Mouse (Mus musculus) right cerebral cortex, adult 18-20 months (tissue): ENCODE data around the gene Foxn3.

Experiments
- DNase-seq: peaks from one replicate; pipeline ENCODE4 v3.0.0; 2022; ENCODE audit warnings: mixed read lengths

The Foxn3 gene

DNA sequence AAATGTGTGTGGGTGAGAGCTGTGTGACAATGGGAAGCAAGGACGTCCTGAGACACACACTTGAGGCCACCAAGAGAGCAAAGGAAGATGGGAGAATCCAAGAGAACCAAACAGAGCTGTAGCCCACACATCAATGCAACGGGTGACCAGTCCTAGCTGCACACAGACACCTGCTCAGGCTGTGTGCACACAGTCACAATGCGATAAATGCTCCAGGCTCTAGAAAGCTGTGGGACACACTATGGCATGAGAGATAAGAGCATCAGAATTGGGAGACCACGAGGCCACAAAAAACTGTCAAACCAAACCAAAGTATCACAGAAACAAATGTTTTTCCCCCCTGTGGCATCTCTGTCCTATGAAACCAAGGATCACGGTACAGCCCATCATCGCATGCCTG, 319.1 kb downstream of the Foxn3 start:
- DNase-seq, result no peak

DNA sequence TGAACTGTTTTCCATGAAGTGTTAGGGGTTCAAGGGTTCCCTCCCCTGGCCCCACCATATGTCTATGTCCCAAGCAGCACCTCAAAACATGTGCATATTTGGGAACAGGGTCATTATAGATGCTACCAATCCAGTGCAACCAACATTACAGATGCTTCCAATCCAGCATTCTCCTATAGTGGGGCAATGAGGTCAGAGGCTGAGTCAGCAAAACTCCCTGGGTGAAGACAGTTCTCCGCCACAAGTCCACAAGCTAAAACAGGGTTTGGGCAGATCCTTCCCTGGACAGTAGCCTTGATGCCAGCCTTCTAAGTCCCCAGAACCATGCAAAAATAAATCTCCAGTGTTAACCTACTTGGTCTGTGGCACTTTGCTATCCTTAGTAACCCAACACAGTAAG, 320.1 kb downstream of the Foxn3 start:
- no peak for DNase-seq

DNA sequence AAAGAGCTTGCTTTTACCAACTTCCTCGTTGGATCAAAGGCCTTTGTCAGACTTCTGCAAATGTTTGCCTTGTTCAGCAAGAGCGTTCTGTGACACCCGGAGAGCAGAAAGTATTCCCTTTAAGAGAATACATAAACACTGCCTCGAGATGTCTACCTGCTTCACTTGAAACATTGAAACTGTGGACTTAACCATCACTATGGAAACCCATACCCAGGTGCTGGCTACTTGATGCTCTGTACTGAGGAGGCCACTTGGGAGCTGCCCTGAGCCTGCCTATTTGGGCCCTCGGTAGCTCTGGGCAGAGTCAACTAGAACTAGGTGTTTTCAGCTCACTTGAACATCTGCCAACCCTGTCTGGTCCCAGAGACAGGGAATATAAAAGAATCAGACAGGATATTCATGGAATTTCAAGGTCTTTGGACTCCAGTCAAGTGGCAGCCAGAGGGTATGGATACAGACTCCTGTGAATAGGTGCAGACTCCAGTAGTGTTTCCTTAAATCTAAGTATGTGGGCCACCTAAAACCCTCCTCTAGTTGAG, 323.1 kb downstream of the Foxn3 start:
- DNase-seq, result no peak

DNA sequence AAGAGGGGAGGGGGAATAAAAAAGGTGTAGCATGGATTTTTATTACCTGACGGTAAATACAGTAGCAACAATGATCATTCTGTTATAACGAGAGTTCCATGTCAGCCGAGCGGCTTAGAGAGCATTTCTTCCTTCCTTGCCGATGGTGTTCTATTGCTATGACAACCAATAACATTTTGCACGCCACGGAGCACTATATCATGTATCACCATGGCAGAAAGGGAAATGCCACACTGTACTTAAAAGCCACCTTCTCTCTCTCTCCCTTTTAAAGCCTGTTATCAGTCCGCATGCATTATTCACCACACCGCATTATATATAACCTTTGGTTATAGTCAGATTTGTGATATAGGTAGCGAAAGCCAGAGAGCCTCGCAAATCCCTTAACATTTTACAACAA, 323.6 kb downstream of the Foxn3 start:
- no peak for DNase-seq

DNA sequence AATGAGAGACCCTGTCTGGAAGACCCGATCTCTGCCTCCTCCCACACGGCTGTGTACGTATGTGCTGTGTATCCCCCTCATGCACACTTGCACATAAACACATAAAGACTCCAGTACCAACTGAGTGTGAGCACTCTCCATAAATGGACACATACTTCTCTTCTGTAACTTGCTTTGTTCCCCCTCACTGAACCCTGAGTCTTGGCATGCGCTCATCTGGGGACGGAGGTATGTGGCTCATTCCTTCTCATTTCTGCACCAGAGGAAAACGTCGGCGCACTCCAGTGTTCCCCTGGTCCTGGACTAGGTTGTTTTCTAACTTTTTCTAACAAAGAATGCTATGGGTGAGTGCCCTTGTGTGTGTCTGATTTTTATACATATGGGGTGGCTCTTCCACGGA, 325.9 kb downstream of the Foxn3 start:
- DNase-seq, result no peak

DNA sequence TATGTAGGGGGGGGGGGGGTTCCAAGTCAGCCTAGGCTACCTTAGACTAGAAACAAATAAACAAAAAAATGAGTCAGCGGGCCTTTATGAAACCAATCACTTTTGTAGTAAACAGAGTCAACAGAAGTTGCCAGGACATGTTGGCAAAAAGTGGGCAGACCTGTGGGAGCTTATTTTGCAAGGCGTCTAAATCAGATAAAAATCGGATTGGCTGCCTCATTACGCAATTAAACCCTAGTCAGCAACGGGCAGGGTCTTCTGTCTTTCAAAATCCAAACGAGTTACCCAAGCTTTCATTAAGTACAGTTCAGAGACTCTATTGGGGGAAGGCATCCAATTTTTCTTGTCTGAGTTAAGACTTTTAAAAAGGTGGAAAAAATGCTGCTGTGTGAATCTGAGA, 329.0 kb downstream of the Foxn3 start:
- no peak for DNase-seq

DNA sequence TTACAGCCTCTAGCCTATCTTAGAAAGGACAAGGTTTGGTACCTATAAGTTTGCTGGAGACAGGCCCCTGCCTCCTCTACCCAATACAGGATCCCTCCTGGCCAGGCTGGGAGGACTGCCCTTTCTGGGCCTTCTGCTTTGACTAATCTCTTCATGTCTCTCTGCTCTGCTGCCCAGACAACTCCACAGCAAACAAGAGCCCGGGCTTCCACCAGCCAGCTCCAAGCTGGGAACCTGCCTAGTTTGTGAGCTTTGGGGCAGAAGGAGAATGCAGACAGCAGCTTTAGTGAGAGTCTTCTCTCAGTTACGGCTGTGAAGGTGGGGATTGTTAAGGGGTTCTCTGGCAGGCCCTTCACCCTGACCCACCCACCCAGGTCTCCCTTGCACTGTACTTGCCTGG, 330.0 kb downstream of the Foxn3 start:
- DNase-seq, result no peak

DNA sequence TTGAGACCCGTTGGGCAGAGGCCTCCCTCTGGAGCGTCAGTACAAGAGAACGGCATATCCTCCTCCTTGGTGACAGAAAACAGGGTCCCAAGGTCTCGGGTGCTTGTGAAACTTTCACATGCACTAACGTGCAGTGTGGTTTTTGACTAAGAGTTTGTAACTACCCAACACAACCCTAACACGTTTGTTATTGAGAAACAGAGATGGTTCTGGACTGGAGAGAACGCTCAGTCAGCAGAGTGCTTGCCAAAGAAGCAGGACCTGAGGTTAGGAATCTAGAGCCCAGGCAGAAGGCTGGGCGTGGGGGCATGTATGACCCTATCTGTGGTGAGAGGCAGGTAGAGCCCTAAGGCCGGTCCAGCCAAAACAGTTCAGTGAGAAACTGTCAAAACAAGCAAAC, 330.9 kb downstream of the Foxn3 start:
- DNase-seq, result no peak

DNA sequence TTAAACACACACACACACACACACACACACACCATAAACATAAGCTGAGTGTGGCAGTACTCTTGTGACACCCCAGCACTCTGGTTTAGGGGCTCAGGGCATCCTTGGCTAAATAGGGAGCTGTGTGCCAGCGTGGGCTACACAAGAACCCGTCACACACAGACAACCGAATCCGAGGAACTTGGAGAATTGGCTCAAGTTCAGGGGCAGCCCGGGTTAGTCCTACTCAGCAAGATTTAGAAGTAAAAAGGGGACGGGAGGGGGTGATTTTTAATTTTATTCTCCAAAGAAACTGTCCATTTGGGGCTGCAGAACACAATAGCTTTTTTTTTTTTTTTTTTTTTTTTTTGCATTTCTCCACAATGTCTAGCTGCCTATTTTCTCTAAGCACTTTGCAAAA, 332.1 kb downstream of the Foxn3 start:
- DNase-seq, result no peak

DNA sequence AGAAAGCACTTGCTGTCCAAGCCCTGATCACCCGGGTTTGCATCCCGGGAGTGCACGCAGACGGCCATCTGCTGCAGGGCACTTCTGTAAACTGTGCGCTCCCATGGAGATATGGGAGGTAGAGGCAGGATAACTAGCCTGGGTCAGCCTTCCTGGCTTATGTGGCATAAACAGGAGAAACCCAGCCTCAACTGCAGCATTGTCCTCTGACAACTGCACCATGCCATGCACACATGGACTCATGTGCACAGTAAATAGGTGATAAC, 332.7 kb downstream of the Foxn3 start:
- DNase-seq, result no peak

DNA sequence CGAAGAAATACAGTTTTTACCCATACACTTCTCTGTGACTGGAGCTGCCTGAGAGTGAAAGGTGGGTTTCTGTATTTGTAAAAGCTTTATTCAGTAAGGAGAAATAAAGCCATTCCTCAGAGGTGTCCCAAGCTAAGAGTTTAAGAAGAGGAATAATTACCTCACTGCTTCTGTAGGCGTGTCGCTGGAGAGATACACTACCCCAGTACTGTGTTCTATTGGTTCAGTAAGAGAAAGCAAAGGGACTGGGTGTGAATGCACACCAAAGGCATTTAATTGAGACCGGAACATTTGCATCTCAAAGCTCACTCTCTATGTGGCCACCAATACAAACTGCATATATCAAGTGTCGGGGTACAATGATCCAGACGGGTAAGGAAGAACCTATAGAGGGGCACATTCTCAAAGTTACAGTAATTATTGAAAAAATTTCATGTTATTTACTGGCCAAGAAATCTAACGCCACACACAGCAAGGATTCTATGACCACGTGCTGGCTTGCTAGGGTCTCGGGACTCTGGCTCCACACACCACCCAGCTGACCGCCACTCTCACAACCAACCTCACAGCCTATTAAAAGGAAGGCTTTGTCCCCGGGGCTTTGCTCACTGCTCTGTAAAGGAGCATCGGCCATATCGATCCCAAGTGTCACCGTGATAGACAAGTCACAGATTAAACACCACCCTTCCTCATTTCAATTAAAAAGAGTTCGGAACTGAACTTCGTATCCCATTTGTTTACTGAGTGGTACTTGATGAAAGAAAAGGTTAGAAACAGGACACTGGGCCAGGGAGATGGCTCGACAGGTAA, 333.2 kb downstream of the Foxn3 start:
- no peak for DNase-seq

DNA sequence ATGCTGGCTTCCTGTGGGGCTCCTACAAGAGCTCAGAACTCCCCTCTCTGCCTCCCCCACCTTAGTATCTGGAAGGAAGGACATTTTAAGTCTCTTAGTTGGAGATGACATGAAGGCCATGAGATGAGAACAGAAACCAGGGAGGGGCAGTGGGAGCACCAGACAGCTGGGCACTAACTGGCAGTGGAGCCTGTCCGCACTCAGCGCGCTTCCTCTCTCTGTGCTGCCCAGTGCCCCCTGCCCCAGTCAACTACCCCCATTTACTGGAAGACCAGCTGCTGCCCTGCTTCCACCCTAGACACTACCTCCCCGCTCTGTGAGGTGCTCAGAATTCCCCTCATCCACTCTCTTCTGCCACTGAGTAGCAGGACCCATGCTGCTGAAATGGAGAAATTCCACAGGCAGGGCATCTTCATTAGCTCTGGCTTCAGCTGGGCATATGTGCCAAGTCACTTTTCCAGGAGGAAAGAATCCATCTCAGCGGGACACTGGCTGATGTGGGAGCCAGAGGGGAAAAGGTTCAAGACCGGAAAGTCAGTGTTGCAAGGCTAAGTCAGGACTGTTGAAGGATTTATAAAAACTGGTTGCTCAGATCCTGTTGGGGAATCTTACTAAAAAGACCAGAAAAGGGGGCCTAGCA, 335.9 kb downstream of the Foxn3 start:
- DNase-seq, result no peak

DNA sequence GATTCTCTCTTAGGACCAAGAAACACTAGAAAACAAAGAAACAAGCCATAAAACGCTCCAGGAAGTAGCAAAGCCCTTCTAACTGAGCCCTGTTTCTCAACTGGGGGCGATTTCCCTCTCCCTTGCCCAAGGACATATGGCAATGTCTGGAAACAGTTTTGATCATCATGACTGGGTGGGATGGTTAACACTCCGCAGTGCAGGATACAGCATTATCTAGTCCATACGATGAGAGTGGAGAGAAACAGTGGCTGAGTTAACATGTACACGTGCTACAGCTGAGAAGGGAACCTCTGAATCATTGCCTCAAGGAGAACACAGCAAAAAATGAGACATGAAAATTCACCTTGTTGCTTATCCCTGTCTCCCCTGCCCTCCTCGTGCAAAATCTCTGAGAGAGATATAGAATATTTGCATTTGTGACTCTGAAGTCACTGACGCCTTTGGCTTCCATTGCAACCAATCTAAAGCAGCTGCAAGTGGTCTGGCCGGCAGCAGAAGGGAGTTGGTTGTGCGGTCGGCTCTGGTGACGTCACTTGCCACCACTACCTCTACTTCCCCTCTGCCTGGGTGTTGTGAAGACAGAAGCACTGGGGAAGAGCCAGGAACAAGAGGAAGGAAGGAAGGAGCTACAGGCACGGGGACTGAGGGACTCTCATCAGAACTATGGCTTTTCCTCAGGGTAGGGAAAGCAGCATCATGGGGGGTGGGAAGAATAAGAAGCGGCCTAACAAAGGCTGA, 338.3 kb downstream of the Foxn3 start:
- peak; percentile 35 for DNase-seq

DNA sequence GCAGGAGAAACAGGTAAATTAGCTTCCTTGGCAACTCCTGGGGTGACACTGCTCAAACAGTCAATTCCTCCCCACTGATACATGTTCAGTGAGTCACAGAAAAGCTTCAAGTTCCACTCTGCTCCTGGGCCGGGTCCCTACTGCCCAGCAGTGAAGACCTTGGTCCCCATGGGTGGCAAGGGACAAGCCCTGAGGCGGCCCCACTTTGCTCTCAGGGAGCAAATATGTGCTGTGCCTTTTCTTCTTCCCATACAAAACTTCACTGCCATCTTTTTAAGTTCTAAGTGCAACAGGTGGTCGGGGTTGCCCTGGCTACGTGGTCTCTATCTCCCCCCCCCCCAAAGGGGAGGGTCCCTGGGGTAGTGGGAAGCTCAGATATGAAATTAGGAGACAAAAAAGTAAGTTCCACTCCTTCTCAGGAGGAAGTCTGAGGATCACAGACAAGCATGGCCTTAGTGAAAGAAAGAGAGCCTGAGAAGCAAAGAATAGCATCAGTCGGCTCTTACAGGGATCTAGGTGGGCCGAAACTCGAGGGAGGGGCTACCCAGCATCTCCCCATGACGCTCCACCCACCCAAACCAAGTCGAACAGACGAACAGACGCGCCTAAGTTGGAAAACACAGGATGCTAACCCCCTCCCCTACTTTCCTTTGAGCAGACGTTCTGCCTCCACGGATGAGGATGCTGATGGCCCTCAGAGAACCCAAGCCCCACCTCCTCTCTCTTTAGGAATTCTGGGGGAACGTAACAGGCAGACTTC, 342.1 kb downstream of the Foxn3 start:
- no peak for DNase-seq

DNA sequence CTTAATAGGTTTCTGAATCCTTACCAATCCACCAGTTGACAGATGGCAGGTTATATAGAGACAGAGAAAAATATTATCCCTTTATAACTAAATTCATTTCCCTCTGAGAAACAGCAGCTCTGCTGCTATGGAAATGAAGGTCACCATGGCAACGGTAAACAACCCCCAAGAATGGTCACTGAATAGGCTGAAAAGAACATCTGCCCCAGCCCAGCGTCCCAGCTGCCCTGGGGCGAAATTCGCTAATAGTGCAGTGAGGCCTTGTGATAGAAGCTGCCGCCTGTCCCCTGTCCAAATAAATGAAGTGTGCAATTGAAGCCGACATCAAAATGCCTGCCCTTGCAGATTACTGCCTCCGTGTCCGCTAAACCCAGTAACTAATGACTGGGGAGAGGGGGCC, 343.0 kb downstream of the Foxn3 start:
- DNase-seq, result peak; percentile 50

DNA sequence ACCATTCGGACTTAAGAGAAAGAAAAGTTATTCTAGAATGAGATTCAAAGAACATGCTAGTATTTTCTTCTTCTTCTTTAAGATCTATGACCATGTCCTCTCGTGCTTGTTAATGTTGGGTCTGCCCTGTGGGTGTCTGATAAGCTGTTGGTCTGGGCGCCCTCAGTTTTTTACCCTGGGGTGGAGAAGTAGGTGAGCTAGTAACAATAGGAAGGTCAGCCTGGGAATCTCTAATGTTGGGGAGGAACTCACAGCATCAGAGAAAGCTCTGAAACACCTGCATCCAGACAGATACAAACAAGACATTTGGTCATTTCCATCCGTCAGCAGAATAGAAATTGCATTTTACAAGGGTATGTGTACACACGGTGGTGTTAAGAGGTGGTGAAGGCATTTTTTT, 343.6 kb downstream of the Foxn3 start:
- DNase-seq, result no peak

DNA sequence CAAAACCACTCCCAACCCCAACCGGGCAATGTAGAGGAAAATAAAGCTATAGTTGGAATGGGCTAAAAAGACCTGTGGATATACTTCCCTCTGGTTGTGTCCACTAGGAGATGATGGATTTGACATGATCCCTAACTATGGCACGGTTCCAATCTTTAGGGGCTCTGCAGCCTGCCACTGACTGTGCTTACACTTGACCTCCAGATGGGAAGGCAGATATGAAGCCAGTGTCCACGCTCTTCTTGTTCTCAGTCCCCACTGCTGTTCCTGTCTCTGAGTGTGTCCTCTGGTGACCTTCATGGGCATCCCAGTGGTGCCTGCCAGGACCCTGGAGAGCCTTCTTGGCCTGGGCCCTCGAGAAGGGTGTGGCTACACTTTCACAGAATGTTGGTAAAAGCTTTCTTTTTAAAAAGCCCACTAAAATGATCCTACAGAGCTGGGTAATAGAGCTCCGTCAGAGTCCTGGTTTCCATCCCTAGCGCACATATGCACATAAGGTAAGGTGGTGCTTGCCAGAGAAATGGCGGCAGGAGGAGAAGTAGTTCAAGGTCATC, 346.2 kb downstream of the Foxn3 start:
- DNase-seq, result no peak

DNA sequence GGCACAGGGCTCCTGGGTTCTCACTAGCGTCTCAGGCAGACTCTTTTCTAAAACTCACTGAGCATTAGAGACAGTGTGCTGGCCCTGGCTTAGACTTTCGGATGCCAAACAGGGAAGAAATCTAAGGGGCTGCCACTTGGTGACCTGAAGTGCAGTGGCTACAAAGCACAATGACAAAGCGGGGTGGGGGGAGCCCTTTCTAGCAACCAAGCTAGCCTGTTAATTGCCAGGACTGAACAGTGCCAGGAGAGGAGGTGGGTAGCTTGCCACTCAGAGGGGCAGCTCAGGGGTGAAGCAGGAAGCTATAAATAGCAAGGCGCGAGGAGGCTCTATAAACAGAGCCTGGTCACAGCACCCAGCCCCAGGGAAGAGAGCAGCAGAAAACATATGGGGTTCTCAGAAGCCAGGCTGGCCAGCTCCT, 347.0 kb downstream of the Foxn3 start:
- DNase-seq, result no peak

DNA sequence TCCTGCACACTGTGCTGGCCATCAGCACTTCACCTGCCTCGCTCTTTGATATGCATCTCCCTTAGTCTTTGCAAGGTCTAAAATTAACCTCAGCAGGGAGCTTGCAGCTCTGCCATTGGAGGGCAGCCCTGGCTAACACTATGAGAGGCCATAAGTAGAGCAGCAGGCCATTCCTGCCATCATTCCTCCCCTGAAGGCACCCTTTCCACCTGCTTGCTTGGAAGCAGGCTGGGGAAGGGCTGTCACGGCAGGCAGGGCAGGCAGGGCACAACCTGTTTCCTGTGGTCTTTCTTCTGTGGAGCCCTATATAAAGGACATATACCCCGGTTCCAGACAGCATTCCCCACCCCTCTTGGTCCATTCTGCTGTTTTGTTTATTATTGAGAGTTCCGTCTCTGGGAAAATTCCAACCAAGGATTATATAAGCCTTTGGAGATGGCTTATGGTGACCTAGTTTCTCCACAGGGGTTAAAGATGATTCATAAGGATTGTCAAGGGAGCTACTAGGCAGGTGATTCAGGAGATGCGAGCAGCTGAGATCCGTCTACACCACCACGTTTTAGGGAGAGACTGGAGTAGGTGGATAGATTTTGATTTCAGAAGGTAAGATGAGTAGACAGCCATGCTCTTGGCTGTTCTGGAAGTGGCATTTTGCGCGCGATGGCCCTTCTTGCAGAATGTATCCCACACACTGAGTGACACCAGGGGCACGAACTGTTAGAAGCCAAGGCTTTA, 347.7 kb downstream of the Foxn3 start:
- DNase-seq, result no peak

DNA sequence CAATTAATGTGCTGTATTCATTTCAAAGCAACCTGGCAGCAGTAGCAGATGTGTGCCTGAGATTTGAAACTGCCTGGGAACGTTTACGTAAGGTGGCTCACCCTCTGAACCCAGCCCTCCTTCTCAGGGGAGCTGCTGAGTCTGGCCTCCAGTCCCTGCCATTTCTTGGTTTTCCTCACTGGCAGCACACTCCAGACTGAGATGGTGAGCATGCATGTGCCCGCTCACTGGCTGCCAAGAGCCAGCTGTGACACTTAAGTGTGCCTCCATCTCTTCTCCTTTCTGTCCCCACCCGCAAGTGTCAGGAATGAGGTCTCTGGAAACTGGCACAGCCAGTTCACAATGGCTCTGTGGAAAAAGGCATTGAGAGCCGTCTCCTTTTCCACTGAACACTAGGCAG, 349.3 kb downstream of the Foxn3 start:
- DNase-seq, result no peak

DNA sequence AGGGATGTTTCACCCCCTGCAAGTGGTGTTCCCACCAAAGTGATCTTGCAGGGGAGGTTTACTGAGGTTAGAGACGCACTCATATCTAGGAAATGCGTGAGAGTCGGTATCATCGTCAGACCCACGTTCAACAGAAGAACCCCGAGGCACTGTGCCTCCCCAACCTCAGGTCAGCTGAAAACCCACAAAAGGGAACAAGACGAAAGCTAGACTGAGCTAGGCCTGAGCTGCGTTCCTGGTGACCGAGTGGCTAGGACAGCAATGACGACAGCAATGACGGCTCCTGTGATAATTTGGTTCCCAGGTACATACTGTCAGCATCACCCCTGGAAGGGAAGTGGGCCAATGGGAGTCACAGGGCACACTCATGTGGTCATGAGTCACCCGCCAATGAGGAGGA, 350.2 kb downstream of the Foxn3 start:
- DNase-seq, result no peak

DNA sequence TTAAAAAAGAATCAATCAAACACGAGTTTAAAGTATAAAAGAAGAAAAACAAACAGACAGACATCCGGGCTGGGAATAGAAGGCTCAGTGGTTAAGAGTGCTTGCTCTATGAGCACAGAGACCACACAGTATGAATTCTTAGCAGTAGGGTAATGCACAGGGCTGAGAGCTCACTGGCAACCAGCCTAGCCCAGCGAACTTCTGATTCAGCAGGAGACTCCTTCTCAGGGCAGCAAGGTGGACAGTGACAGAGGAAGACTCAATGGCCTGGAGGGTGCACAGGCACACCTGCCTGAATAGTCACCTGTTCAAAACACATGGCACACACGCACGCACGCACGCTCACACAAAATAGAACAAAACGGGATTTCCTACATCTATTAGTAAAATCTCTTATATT, 353.6 kb downstream of the Foxn3 start:
- DNase-seq, result no peak
